Mouse (Mus musculus) liver, adult 2 months (tissue): ENCODE measurements around the gene Fam129c.

Experiments
- CTCF ChIP-seq: fragments of 200-500 bp; IDR thresholded peaks from 2 replicates; pipeline ENCODE4 v1.5.1; 2011; ENCODE audit warnings: low read depth, low read length, control low read depth
- POLR2A ChIP-seq: fragments of 200-500 bp; IDR thresholded peaks from 2 replicates; pipeline ENCODE4 v1.6.1; 2011; ENCODE audit warnings: low read length, control low read depth; ENCODE audit not compliant: insufficient read depth; ENCODE audit errors: extremely low read depth

- TF ChIP-seq CTCF (no peak; the same call in 1 of the 2 replicates), POLR2A (peak; percentile 58; the same call in 1 of the 2 replicates)
These were observed 13.6 kb downstream of the Fam129c start, which contains the start of gene Colgalt1 for GRCm38 (mm10) chr8:71610822-71611651.
